Mouse (Mus musculus): Measurements from ENCODE around the gene Tspan9.

- TF ChIP-seq CTCF (IDR thresholded peaks at IDR 0.05; ENCODE audit: low read depth, low read length) (peak; percentile 90), POLR2A (IDR thresholded peaks at IDR 0.05; ENCODE audit: extremely low read depth, insufficient read depth, low read length) (no peak)
Observed at GRCm38 (mm10) chr6:128145765-128146164, 2.4 kb upstream of the Tspan9 start.
